Mouse (Mus musculus) spleen, postnatal 10 days (tissue): ENCODE measurements around the gene Anxa6.

ENCODE experiments used
- DNase-seq, 2 experiments: peaks; one replicate each; pipeline ENCODE4 v3.0.0; 2021 to 2022; ENCODE audit warnings: low spot score in 2 of 2

Anxa6 gene

GRCm38 (mm10) chr11:55031211-55031990 is 1.8 kb downstream of the Anxa6 start:
- peak; percentile 18 to 43 for DNase-seq

- no peak for DNase-seq
Observed at GRCm38 (mm10) chr11:55028509-55028908, 4.7 kb downstream of the Anxa6 start.

- DNase-seq: no peak
Observed at GRCm38 (mm10) chr11:55027204-55027855, 5.9 kb downstream of the Anxa6 start.

GRCm38 (mm10) chr11:55025896-55026295 is 7.3 kb downstream of the Anxa6 start:
- no peak for DNase-seq

- DNase-seq: no peak
Observed at GRCm38 (mm10) chr11:55023583-55023982, 9.7 kb downstream of the Anxa6 start.

GRCm38 (mm10) chr11:55023049-55023564 is 10.1 kb downstream of the Anxa6 start:
- DNase-seq: peak; percentile 40 to 85

- DNase-seq: no peak
Observed at GRCm38 (mm10) chr11:55022508-55022907, 10.7 kb downstream of the Anxa6 start.

- DNase-seq: no peak
Observed at GRCm38 (mm10) chr11:55021859-55022258, 11.4 kb downstream of the Anxa6 start.

- DNase-seq: no peak
Observed at GRCm38 (mm10) chr11:55021458-55021857, 11.8 kb downstream of the Anxa6 start.

GRCm38 (mm10) chr11:55019711-55020110 is 13.5 kb downstream of the Anxa6 start:
- no peak for DNase-seq

- DNase-seq: no peak
Observed at GRCm38 (mm10) chr11:55018034-55018433, 15.2 kb downstream of the Anxa6 start.

GRCm38 (mm10) chr11:55017201-55017600 is 16.0 kb downstream of the Anxa6 start:
- no peak for DNase-seq

- DNase-seq: no peak
Observed at GRCm38 (mm10) chr11:55016758-55017157, 16.5 kb downstream of the Anxa6 start.

- no peak for DNase-seq
Observed at GRCm38 (mm10) chr11:55015831-55016241, 17.4 kb downstream of the Anxa6 start.

GRCm38 (mm10) chr11:55015264-55015663 is 18.0 kb downstream of the Anxa6 start:
- no peak for DNase-seq

GRCm38 (mm10) chr11:55013802-55014201 is 19.4 kb downstream of the Anxa6 start:
- DNase-seq: no peak

GRCm38 (mm10) chr11:55012551-55013521 is 20.4 kb downstream of the Anxa6 start:
- no peak for DNase-seq

- no peak for DNase-seq
Observed at GRCm38 (mm10) chr11:55011440-55011839, 21.8 kb downstream of the Anxa6 start.

GRCm38 (mm10) chr11:55008230-55008629 is 25.0 kb downstream of the Anxa6 start:
- DNase-seq: no peak

GRCm38 (mm10) chr11:55005684-55006083 is 27.6 kb downstream of the Anxa6 start:
- DNase-seq: no peak

- no peak for DNase-seq
Observed at GRCm38 (mm10) chr11:55004970-55005502, 28.2 kb downstream of the Anxa6 start.

GRCm38 (mm10) chr11:54998708-54999107 is 34.5 kb downstream of the Anxa6 start:
- DNase-seq: no peak
